Mouse (Mus musculus): ENCODE results near the gene Tjp1.

DNA sequence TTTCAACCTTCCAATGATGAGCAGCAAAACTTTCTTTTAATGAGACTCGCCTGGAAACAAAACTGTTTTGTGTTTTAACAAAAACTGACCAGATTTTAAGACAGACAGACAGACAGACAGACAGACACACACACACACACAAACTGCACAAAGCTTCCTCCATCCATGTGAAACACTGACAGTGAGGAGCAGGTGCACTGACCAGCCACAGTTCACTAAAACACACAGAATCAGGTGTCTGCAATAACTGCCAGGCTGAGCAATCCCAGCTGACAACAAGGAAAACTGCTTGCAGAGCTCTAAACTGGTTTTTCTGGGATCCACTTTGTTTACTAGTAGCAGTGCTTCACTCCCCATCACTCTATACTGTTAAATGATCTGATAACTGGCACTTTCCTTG is 171.4 kb downstream of the Tjp1 start:
- TF ChIP-seq CTCF (conservative IDR thresholded peaks at IDR 0.05; ENCODE audit: low read length) (no peak), NANOG (IDR thresholded peaks at IDR 0.05; ENCODE audit: borderline replicate concordance, low read length) (no peak)
